Mouse (Mus musculus) spleen, adult 2 months (tissue): ENCODE results near the gene Qprt.

Experiments used
- CTCF ChIP-seq: fragments of 200-500 bp; IDR thresholded peaks from 2 replicates; pipeline ENCODE4 v1.5.1; 2011; ENCODE audit warnings: mild to moderate bottlenecking, inconsistent platforms; ENCODE audit not compliant: insufficient read depth, insufficient read length, insufficient replicate concordance; ENCODE audit errors: extremely low read depth
- POLR2A ChIP-seq: fragments of 200-500 bp; IDR thresholded peaks from 2 replicates; pipeline ENCODE4 v1.6.1; 2011; ENCODE audit warnings: low read depth, low read length, inconsistent platforms

GRCm38 (mm10) chr7:127088083-127088482, 33.9 kb downstream of the Qprt start:
- TF ChIP-seq CTCF = no peak
- no peak for TF ChIP-seq POLR2A
